ENCODE assay signal across 20 mouse cellular contexts in genomic region chr6:101517584-101517983, GRCm38 (mm10).
A peak's percentile ranks its signal among the peaks of the same experiment; 100 is the strongest.
DNase-seq lines count a peak whose midpoint lies in the region; ATAC-seq and TF ChIP-seq lines count a peak whose summit lies in the region.
"Had no signal": no experiment of that assay in that cellular context is flagged by ENCODE, and none has a peak within 500 bp of the region (broad histone marks: within the 10 kb centered on the region; RNA-seq: fewer than 3 reads in every experiment).

No protein-coding gene starts in this region.

- intact Hi-C loops in heart, adult 2 months (cut with DNase I), result no loop called here
- intact Hi-C loops in heart, postnatal 14 days (cut with DNase I), result no loop called here
- intact Hi-C loops in gastrocnemius, postnatal 14 days (cut with DNase I; ENCODE audit: low total_unique reads), result no loop called here

- no peak for TF ChIP-seq CTCF in heart, adult 2 months (IDR thresholded peaks at IDR 0.05)
- TF ChIP-seq CTCF in heart, postnatal 0 days (IDR thresholded peaks at IDR 0.05; ENCODE audit: low read depth), result no peak

- H3K79me2 ChIP-seq in heart, adult 2 months (replicated peaks; ENCODE audit: control insufficient read depth, insufficient read depth, low read length), result no peaks in the 10 kb centered on the region

- peak; percentile 65 for ATAC-seq in heart, postnatal 0 days (ENCODE audit: insufficient read depth, low read depth)
- ATAC-seq: activated CD4-positive, CD25-positive, alpha-beta regulatory T cell, adult 4 months; forebrain, embryonic 15.5 days; intestine, embryonic 15.5 days; Patski had no signal

- peaks cover 5% of the 10 kb centered on the region for H3K4me1 ChIP-seq in heart, adult 2 months (ENCODE audit: control insufficient read depth, insufficient read depth, low read length)
- 0 out of 2 replicates have a peak, but pooled peaks cover 7% of the 10 kb centered on the region for H3K4me1 ChIP-seq in heart, postnatal 0 days (ENCODE audit: control insufficient read depth, insufficient read depth)
- H3K4me1 ChIP-seq: forebrain, embryonic 15.5 days had no signal

- peak; percentile 28 for DNase-seq in adrenal gland, adult 2 months
- no peak for DNase-seq in adrenal gland, postnatal 25 days
- DNase-seq in heart, adult 9 months (ENCODE audit: low spot score in 2 of 2), result peak; percentile 14 to 31
- no peak for DNase-seq in heart, adult 2 months
- peak; percentile 56 for DNase-seq in heart, postnatal 0 days (ENCODE audit: low spot score)
- no peak for DNase-seq in heart, postnatal 14 days
- DNase-seq in adipocyte (ENCODE audit: low spot score), result peak; percentile 15
- no peak for DNase-seq in gastrocnemius, postnatal 14 days
- DNase-seq: cerebellum, adult 11 months; cerebellum, adult 9-10 months; cerebellum, postnatal 25 days; kidney, adult 18-20 months had no signal

- H3K4me2 ChIP-seq in heart, postnatal 0 days (ENCODE audit: low read depth, low read length), result no peak overlapping the region
- H3K4me2 ChIP-seq: embryonic facial prominence, embryonic 12.5 days; forebrain, embryonic 15.5 days; heart, embryonic 12.5 days; hindbrain, embryonic 14.5 days; intestine, embryonic 15.5 days had no signal

- no peak overlapping the region for H3K4me3 ChIP-seq in heart, adult 2 months
- no peak overlapping the region for H3K4me3 ChIP-seq in heart, postnatal 0 days (ENCODE audit: low read depth, low read length)
- H3K4me3 ChIP-seq: embryonic facial prominence, embryonic 12.5 days; forebrain, embryonic 15.5 days; heart, embryonic 12.5 days; hindbrain, embryonic 10.5 days; intestine, embryonic 15.5 days had no signal

- TF ChIP-seq EP300 in heart, adult 2 months (IDR thresholded peaks at IDR 0.05; ENCODE audit: insufficient read depth, low read depth, low read length), result no peak
- TF ChIP-seq EP300 in heart, postnatal 0 days (IDR thresholded peaks at IDR 0.05; ENCODE audit: low read depth), result no peak

- H3K9me3 ChIP-seq in heart, postnatal 0 days (replicated peaks; ENCODE audit: control insufficient read depth, low read length), result no peaks in the 10 kb centered on the region
- H3K9me3 ChIP-seq: embryonic facial prominence, embryonic 12.5 days; forebrain, embryonic 15.5 days; heart, embryonic 12.5 days; hindbrain, embryonic 10.5 days; intestine, embryonic 15.5 days had no signal

- H3K9ac ChIP-seq in heart, adult 2 months (ENCODE audit: low read depth, low read length), result no peak overlapping the region
- no peak overlapping the region for H3K9ac ChIP-seq in heart, postnatal 0 days (replicated peaks; ENCODE audit: low read depth, low read length)
- H3K9ac ChIP-seq: embryonic facial prominence, embryonic 12.5 days; forebrain, embryonic 15.5 days; heart, embryonic 12.5 days; hindbrain, embryonic 14.5 days; intestine, embryonic 15.5 days had no signal

- no peak overlapping the region for H3K27ac ChIP-seq in heart, adult 2 months
- no peak overlapping the region for H3K27ac ChIP-seq in heart, postnatal 0 days (ENCODE audit: low read depth)
- H3K27ac ChIP-seq: forebrain, embryonic 15.5 days; hindbrain, embryonic 10.5 days; hindbrain, embryonic 14.5 days; intestine, embryonic 15.5 days had no signal

- TF ChIP-seq POLR2A in heart, adult 2 months (IDR thresholded peaks at IDR 0.05; ENCODE audit: insufficient read depth, low read depth, low read length), result no peak

- 18% methylated on average over 2 of the region's 2 CpGs for WGBS in heart, adult 2 months
- 14% methylated on average over 2 of the region's 2 CpGs for WGBS in heart, postnatal 0 days

- no peaks in the 10 kb centered on the region for H3K36me3 ChIP-seq in heart, adult 2 months (ENCODE audit: control insufficient read depth, insufficient read depth, low read length)
- H3K36me3 ChIP-seq in heart, postnatal 0 days (replicated peaks; ENCODE audit: control insufficient read depth, insufficient read depth, low read length), result no peaks in the 10 kb centered on the region
- H3K36me3 ChIP-seq: embryonic facial prominence, embryonic 12.5 days; forebrain, embryonic 15.5 days; heart, embryonic 12.5 days; hindbrain, embryonic 10.5 days; intestine, embryonic 15.5 days had no signal

- no peaks in the 10 kb centered on the region for H3K27me3 ChIP-seq in heart, adult 2 months (ENCODE audit: control insufficient read depth, insufficient read depth, low read length)
- H3K27me3 ChIP-seq in heart, postnatal 0 days (ENCODE audit: control insufficient read depth, insufficient read depth, low read length), result no peaks in the 10 kb centered on the region
- H3K27me3 ChIP-seq: embryonic facial prominence, embryonic 12.5 days; forebrain, embryonic 15.5 days; heart, embryonic 12.5 days; intestine, embryonic 15.5 days had no signal

Comparison
In these comparisons a context has a peak if more than half of its experiments do, and no peak if none do; other contexts are left out.
1. DNase-seq: peak in adrenal gland, adult 2 months (single experiment), heart, adult 9 months (2 of 2), heart, postnatal 0 days (single experiment) and adipocyte (single experiment); none in adrenal gland, postnatal 25 days (single experiment), heart, adult 2 months (0 of 2), heart, postnatal 14 days (0 of 2) and gastrocnemius, postnatal 14 days (single experiment).